Mouse (Mus musculus) c-Kit-positive CD71-negative TER-119-negative erythroid progenitor cells, embryonic 14.5 days (primary cell): Measurements from ENCODE around the gene Prss50.

Experiments
- DNase-seq: peaks from one replicate; pipeline ENCODE4 v3.0.0-alpha.2; 2013; ENCODE audit warnings: low read depth

Gene Prss50

DNA sequence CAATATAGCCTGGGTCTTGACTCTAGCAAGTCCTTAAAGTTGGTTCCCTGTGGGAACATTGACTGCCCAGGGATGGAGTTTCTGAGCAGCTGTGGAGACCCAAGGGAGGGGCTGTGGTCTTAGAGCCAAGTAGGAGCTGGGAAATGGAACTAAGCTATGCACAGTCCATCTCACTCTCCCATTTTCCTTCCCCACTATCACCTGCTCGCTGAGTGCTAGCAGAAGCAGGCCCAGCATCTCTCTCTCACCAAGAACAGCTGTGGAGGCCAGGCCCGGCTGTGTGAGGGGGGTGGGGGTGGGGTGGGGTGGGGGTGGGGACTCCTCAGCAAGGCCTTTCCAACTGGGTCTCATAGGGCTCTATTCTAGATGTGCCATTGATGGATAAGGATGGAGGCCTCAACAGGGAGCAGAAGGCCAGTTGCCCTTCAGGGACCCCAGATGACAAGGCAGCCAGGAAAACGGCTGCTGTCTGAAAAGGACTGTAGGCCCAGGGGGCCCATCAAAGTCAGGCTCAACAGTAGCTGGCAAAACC, 17.0 kb downstream of the Prss50 start:
- DNase-seq: no peak

DNA sequence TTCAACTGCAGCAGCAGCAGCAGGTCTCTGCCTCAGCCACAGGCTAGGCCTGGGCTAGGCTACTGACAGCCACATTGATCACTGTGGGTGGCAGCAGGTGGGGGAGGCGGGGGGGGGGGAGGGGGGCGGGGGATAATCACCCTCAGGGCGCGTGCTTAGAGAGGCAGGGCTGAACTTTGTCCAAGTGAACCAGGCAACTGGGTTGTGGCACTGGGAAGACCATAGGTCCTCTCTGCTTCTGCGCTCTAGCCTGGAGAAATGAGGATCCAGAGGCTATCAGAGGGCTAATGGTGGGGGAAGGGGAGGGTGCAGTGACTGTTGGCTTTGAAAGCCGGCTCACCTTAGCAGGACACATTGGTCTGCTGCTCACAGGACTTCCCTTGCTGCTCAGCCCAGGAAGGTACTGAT, 17.5 kb downstream of the Prss50 start:
- no peak for DNase-seq

DNA sequence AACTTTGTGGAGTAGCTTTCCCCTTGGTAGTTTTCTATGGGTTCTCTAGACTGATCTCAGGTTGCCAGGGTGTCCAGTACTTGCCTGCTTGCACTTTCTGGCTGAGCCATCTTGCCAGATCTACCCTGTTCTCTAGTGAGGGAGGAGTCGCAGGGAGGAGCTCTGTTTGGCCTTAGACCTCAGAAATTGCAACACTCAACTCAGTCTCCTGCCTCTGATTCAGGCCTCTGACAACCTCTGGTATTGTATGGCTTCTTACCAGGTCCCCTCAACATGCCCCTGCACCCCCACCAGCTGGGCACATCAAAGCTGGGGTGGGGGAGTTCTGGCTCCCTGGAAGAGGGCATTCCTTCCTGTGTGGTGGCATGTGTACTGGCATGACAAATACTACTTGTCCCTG, 19.6 kb downstream of the Prss50 start:
- no peak for DNase-seq

DNA sequence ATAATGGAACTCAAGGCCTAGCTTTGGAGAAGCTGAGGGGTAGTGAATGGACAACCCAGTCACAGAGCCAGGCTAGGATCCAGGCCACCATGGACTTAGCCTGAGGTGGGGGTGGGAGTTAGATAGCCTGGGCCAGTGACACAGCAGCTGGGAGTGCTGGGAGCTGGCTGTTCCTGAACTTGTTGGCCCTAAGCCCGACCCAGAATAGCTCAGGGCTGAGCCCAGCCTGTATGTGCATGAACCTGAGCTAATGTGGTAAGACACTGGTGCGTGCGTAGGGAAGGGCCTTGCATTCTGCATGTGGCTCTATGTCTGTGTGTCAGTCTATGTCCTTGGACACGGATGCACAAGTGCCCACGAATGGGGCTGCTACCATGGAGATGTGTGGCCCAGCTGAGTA, 20.1 kb downstream of the Prss50 start:
- DNase-seq: no peak

DNA sequence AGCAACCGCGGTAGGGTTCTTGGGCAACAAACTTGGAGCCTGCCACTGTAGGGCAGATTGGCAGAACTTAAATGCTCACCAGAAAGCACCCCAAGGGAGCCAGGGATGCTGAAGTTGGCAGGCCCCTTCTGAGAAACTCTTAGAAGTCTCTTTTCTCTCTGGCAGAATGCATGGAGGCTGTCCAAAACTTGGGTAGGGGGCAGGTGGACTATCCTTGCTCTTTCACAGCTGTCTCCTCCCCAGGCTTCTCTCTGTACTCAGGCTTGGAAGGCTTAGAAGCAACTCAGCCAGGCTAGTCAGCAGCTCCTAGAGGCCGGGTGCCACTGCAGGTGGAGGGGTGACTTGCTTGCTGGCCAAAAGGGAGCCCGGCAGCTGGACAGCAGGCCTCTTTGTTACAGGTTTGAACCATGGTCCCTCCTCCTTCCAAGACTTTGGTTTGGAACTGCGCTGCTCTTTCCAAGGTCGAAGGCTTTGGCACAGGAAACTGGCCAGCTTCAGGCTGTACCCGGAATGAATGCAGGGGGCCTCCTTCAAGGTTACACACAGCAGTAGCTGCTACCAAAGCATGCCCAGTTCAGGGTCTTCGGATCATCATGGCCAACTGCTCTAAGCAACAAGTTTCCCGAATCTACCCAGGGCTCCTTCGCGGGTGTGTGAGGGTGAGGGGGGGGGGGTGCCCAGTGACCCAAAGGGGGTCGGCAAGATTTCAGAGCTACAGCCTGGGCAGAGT, 21.6 kb downstream of the Prss50 start, which contains the start of gene Als2cl:
Als2cl (plus strand) TSS at position 680 of the 730 bp plus-strand sequence.
- DNase-seq: no peak

DNA sequence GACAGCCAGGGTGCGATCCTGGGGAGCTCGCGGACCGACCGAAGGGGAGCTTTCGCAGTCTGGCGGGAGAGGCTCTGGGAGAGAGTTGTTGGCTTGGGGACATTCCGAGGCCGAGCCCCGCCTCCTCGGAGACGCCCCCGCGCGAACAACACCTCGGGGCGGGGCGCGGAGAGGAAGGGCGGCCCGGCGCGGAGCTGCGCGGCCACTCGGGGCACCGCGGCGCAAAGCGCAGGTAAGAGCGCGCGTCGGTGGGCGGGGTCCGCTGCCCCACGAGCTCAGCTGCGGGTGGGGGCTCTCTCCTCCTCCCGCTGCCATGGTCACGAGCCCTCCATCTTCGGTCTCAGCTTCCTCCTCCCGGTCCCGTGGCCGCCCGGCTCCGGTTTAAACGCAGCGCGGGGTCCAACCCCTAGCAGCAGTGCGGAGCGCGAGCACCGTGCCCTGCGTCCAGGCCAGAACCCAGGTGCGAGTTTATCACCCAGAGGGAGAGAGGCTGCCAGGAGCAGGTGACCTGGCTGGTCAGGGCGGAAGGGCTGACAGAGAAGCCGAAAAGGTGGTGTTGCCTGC, 22.3 kb downstream of the Prss50 start, which contains the start of gene Tmie:
Tmie (minus strand) TSS at position 116 of the 564 bp plus-strand sequence.
- DNase-seq: no peak

DNA sequence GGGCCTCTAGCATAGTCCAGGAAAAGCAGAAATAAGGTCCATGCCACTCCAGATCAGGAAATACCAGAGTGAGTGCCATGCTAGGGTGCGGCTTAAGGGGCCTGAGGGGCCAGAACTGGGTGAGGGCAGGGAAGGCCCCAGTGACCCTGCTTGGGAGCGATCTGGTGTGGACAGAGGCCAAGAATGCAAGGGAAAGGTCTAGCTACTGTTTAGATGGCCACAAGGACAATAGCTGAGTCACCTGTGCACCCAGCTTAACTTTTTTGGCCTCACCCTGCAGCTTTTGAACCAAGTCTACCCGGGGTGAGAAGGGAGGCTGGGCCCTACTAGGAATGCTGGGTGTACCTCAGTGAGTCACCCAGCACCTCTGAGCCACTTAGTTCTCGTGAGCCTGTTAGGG, 23.0 kb downstream of the Prss50 start:
- DNase-seq: no peak

DNA sequence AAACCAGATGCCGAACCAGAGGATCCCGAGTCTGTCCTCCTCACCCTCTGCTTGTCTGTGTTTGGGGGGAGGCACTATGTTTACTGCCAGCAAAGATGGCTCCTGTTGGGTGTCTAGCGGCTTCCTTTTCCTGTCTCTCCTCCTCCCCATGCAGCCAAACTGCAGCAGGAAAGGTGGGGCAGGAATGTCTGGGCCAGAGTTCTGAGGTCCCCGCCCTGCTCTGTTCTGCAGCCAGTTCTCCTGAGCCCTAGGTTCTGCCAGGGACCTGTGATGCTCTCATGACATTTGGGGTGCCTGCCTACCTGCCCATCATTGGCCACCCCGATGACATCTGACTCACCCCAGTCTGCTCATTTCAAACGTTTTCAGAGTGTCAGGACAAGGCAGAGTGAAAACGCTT, 24.2 kb downstream of the Prss50 start:
- DNase-seq: no peak

DNA sequence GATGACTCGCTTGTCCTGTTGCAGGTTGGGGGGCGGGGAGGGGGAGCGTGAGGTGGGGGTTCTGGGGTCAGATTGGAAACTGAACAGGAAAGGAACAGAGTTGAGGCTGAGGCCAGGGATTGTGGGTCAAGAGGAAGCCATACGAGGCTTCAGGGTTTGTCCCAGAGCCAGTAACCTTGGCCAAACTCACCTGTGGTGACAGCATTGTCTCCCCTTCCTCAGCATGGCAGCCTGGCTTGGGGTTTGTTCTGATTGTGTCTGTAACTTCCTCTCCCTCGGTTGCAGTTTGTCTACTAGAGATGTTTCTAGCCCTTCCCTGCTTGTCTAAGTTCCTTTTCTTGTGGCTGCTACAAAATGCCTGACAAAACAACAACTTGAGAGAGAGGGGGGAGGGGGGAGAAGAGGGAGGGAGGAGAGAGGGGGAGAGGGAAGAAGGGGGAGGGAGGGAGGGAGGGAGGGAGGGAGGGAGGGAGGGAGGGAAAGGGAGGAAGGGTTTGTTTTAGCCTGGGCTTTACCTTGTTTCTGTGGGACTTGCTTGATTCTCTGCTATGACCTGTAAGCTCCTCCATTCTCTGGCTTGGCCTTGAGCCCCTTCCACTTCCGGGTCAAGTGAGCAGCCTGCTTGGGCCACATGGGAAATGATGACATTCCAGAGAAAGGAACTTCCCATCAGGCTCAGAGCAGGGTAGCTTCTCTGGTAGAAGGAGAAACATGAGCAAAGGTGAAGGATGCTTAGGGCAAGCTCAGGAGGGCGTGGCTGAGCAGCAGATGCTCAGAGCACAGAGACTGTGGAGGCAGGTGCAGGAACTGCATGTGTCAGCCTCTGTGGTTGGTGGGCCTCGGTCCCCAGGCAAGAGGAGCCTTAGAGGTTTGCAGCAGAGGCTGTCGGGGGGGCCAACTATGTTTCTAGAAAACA, 29.9 kb downstream of the Prss50 start:
- DNase-seq: no peak

DNA sequence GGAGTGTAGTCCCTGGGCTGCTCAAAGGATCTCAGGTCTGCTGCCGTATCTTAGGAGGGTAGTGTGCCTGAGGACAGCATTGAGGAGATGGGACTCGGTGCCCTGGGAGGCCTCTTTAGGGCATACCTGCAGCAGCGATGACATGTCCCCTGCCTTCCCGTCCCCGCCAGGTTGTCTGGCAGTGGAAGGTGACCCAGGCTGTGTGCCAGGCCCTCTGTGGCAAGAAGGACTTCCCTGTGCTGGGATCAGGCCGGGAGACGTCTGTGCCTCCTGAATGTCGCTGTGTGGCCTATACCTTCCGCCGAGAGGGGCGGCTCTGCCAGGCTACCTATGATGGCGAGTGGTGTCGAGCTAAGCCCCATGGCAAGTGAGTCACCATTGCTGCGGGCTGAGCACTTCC, 31.2 kb downstream of the Prss50 start:
- DNase-seq: no peak

DNA sequence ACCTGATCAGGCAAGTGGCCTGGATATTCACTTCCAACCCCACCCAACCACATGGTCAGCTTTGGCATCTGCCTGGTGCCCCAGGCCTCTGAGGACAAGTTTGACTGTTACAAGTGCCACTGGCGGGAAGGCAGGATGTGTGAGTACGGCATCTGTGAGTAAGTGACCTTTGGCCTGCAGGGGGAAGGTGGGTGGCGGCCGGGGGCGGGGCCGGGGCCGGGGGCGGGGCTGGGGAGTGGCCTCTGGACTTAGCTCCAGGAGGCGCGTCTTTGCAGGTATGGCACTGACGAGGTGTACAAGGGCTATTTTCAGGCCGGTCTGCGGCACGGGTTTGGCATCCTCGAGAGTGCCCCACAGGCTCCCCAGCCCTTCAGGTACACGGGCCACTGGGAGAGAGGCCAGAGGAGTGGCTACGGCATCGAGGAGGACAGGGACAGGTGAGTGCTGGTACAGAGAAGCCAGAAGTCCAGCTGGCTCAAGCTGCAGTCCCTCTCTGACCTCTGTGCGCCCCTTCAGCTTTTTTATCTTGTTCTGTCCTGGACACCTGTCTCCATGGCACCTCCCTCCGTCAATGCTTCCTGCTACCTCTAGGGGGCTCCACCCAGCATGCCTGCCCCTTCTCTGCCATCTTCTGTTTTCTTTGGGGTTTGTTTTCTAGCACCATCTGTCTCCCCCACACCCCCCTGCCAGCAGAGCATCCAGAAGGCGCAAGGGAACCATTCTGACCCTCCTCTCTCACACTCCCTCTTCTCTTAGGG, 32.4 kb downstream of the Prss50 start:
- no peak for DNase-seq

DNA sequence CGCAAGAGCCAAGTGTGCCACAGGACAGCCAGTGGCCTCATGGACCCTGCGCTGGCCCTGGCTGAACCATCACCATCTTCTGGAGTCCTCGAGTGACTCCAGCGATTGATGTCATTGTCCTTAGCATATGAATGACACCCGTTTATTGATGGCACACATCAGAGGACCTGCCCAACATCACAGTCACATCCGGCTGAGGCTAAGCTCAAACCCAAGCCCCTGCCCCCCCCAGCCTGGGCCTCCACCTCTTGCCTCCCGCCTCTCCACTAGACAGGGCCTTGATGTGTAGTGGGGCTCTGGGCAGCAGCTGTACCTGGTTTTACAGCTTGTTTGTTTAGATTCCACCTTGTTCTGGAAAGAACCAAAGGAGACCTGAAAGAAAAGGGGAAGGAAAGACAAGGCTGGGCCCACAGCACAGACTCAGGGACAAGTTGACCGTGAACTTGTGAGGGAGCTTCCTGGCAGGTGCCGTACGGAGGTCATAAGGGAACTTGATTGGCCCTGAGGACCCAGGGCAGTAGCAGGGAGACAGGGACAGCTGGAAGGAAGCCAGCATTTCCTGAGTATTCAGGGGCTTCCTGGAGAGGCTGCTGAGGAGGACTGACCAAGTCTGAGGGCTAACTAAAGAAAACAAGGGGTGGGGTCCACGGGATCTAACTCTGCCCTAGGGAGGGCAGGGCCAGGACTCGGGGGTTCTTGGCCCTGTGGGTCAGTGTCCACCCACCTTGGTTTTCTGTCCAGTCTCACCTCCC, 33.5 kb downstream of the Prss50 start:
- DNase-seq: no peak

DNA sequence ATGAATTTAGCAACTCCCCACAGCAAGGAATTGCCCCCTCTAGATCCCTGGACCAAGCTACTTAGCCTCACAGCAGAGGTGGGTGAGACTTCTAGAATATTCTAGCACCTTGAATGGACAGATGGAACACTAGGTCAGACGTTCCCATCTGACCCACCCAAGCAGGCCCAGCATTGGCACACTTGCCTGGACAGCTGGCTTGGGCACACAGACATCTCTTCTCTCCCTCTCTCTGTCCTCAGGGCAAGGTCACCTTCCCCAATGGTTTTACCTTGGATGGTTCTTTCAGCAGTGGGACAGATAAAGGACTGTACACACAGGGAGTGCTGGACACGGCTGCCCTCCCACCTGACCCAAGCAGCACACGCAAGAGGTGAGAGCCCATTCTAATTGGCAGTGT, 34.8 kb downstream of the Prss50 start:
- no peak for DNase-seq

DNA sequence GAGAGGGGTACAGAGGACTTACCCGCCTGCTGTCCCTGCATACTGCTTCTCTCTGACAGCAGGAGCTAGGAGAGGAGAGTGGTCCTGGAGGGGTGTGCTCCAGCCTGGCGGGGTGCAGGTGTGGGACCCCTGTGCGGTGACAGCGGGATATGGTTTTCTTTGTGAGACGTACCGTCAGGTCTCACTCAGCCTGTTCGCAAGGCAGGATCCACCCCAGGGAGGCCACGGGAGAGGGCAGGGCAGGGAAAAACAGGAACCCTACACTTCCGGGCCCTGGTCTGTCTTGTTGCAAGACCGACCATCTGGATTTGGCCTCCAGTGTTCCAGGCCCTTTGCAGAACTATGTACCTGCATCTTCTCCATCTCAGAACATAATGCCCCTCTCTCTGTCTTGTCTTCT, 35.7 kb downstream of the Prss50 start:
- no peak for DNase-seq

DNA sequence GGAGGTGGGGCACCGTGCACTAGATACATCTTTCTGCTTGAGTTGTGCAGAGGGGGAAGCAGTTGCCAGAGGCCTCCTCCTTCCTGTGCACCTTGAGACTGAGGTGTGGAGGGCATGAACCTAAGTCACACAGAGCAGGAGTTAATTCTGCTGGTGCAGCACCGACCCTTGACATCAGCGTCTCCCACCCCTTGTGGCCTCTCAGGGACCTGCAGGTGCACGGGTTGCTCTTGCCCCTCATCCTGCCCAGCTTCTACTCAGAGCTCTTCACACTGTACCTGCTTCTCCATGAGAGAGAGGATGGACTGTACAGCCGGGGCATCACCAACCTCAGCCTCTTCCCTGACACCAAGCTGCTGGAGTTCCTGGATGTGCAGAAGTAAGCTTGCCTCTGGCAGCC, 37.7 kb downstream of the Prss50 start:
- DNase-seq: no peak

DNA sequence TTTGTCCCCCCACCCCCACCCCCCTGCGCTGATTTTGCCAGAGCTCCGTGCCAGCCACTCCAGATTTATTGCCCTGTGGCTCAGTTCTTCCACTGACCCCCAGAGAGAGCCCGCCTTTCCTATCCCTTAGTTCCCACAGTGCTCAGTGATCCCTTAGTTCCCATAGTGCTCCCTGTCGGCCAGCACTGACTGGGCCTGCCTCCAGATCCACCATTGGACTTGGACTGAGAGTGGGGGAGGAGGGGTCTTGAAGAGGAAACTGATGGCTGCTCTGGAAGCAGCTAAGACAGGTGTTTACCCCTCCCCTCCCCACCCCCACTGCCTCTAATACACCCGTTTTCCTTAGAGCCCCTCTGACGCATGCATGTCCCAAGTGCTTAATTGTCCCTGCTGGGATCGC, 38.2 kb downstream of the Prss50 start:
- no peak for DNase-seq

DNA sequence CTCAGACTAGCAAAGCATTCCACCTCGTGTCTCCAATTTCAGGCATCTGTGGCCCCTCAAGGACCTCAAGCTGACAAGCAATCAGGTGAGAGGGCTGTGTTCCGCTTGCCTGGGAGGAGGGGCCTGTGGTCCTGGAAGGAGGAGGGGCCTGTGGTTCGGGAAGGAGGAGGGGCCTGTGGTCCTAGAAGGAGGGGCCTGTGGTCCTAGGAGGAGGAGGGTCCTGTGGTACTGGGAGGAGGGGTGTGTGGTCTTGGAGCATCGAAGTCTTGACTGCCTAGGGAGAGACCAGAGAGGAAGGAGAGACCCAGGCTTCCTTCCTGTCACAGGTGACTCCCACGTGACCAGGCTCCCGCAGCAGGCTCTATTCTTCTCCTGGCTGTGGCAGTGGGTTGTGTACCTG, 38.8 kb downstream of the Prss50 start:
- DNase-seq: no peak

DNA sequence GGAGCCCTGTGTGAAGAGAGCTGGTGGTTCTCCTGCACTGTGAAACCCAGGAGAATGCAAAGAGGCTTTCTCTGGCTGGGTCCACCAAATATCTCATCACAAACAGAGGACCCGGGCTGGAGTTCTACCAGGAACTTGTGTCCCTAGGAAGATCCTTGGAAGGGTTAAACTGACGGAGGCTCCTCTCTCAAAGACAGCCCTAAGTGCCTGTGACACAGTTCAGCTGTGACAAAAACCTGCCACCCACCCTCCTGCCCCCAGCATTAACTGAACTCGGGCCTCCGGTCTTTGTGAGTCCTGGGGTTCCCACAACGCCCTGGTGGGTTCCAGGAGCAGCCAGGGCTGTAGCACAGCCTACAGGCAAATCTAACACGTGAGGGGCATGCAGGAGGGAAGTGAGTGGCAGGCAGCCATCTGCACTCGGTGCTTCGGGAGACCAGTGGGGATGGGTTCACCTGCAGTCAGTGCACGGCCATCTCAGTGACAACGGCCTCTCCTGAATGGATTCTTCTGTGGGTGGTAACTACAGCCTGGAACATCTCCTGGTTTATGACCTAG, 41.8 kb downstream of the Prss50 start:
- no peak for DNase-seq

DNA sequence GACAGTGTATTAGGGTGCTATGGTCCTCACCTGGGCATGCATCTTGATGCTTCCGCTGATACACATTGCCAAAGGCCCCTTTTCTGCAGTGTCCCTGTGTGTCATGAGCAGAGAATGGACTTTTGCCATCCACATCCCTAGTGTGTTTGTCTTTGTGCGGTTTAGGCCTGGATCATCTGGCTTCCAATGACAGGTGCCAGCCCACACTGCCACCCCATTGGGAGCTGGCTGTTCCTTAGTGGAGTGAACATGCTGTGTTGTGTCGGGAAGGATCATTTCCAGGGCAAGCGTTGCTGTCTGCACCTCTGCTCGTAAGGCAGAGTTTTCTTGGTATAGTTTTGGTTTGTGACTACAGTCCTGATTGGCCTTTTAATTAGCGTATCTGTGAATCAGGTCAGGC, 43.4 kb downstream of the Prss50 start:
- no peak for DNase-seq

DNA sequence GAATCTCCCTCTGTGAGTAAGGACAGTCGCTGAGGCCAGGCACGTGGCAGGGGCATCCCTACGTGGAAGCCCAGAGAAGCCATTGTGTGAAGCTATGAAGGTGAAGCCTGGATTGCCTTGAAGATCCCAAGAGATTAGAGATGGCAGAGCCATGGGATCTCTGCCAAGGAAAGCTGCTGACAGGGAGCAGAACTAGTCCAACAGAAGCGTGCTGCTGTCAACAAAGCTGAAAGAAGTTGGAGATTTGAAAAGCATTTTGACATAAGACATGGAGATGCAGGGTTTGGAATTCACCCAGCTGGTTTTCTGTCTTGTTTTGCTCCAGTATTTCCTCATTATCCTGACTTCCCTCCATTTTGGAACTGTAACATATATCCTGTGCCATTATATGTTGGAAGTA, 44.5 kb downstream of the Prss50 start:
- DNase-seq: no peak
